Mouse (Mus musculus) embryonic fibroblast, embryonic 13.5 days (primary cell): ENCODE data around the gene Gas1.

Experiments
- CTCF ChIP-seq: IDR thresholded peaks from 2 replicates; pipeline ENCODE4 v1.5.1; 2011; ENCODE audit warnings: mild to moderate bottlenecking, control low read depth, low read length, moderate library complexity, borderline replicate concordance; ENCODE audit not compliant: insufficient read depth
- POLR2A ChIP-seq: IDR thresholded peaks from 2 replicates; pipeline ENCODE4 v1.6.1; 2011; ENCODE audit warnings: low read depth, mild to moderate bottlenecking, control low read depth, low read length, moderate library complexity

- TF ChIP-seq CTCF (no peak), POLR2A (peak; percentile 91)
Measured at GRCm38 (mm10) chr13:60177106-60177796, at the start of gene Gas1.
